Mouse (Mus musculus): ENCODE results near the gene Sh2b1.

DNA sequence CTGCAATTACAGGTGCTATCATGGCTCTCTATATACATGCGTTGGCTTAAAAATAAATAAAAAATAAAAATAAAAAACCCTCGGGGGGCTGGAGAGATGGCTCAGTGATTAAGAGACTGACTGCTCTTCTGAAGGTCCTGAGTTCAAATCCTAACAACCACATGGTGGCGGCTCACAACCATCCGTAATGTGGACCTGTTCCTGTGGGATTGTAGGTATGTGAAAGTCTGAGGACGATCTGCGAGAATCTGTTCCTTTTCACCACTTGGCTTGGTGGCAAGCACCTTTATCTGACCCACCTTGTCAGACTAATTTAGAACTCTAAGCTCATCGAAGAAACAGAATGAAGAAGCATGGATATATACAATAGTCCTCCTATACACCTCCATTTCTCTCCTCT, 24.2 kb upstream of the Sh2b1 start:
- TF ChIP-seq POLR2A (IDR thresholded peaks at IDR 0.05; ENCODE audit: control insufficient read depth, extremely low read depth, insufficient read depth, low read length, poor library complexity) (no peak), CTCF (IDR thresholded peaks at IDR 0.05; ENCODE audit: borderline replicate concordance, control insufficient read depth, extremely low read depth, insufficient read depth, low read length, poor library complexity) (no peak)

Measured in thymus, adult 2 months (tissue).